Mouse (Mus musculus): ENCODE measurements at regions not wholly inside any gene's neighbourhood (a gene's known extent, or its start where the extent isn't known, plus 50 kb on each side); places are given as distances from the start of the nearest gene placed in this dataset.
A peak's percentile ranks its signal among the peaks of the same experiment; 100 is the strongest.
"Not testable (repeated sequence)": the region's sequence is repeated elsewhere in the genome, so short reads cannot be mapped to it uniquely, and the experiment has no call there.

DNA sequence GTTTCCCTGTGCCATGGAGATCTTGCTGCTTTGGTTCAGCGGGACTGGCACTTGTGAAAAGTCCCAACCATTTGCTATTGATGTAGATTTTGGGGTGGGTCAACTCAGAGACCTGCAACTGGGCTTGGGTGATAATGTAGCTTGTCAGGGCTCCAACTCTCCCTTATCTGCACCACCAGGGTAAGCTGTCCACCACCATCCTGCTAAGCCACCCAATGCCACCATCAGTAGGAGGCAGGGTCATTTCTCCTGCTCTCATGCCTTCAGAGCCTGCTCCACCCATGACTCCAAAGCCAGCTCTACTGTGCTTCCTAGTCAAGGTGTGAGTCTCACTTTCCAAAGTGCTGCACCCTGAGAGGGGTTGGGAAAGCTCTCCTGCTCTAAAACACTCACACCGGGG, 776.2 kb downstream of the Diaph2 start:
- TF ChIP-seq CTCF (IDR thresholded peaks at IDR 0.05; ENCODE audit: borderline replicate concordance, extremely low read depth, insufficient read depth, insufficient read length) (no peak), POLR2A (IDR thresholded peaks at IDR 0.05; ENCODE audit: borderline replicate concordance, extremely low read depth, insufficient read depth, insufficient read length, poor library complexity, severe bottlenecking) (no peak)

DNA sequence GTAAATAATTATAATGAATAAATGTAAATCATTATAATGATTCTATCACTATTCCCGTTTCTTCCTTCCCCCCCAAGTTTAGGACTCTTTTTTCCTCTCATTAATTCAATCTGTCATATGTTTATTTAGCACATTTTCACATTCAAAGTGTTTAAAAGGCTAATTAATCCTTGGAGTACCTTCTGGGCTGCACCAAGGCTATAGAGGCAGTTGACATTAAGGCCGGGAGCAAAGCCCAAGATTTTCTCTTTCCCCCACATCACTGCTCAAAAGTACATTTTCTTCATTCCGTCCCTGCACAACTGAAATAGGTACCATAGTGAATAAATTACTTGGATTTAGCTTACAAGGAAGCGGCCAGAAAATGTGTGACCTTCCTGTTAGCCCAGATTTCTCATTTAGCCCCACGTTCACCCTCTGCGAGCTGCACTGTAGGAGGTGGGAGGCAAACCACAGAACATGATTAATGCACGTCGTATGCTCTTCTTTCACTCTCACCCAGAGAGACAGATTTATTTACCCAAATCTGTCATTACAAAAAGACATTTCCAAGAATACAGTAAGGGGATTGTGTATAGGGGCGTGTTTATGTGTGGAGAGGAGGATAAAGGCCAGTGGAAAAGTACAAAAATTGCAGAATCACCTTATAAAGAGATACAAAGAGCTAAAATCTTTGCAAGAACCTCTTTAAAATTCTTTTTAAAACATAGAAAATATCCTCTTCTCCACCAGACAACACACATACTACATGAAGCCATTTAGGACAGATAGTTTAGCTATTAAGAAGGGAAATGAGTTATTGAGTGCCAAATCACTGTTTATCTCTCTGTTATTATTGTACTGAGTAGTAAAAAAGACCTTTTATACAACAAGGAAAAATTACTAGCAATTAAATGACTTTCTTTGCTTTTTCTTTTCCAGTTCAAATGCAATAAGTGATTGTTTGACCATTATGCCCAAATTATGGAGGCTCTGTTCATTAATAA, 783.9 kb downstream of the Diaph2 start:
- DNase-seq (ENCODE audit: low read depth): peak; percentile 76
- no peak for TF ChIP-seq CTCF (IDR thresholded peaks at IDR 0.05; ENCODE audit: borderline replicate concordance, extremely low read depth, insufficient read depth, insufficient read length)
- TF ChIP-seq POLR2A (IDR thresholded peaks at IDR 0.05; ENCODE audit: borderline replicate concordance, extremely low read depth, insufficient read depth, insufficient read length, poor library complexity, severe bottlenecking): no peak

More for the DNA sequence above, 776.2 kb downstream of the Diaph2 start:
- no peak for DNase-seq (ENCODE audit: low read depth)

DNA sequence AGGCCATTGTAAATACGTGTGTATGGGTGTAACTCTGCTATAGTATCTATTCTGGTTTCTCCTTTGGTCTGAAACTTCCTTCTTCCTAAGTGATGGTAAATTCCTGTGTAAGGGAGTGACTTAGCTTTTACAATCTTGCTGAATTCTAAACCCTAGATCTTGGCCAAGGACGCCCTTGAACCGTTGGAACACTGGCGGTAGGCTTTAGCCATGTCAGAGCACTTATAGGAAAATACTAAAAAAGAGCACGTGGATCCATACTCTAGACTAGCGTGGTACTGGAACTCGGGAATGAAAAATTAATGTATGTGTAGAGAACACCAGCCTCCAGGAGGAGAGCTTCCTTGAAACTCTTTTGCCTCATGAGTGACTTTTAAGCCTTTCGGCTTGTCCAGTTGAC, 789.2 kb downstream of the Diaph2 start:
- DNase-seq (ENCODE audit: low read depth): not testable (repeated sequence)

DNA sequence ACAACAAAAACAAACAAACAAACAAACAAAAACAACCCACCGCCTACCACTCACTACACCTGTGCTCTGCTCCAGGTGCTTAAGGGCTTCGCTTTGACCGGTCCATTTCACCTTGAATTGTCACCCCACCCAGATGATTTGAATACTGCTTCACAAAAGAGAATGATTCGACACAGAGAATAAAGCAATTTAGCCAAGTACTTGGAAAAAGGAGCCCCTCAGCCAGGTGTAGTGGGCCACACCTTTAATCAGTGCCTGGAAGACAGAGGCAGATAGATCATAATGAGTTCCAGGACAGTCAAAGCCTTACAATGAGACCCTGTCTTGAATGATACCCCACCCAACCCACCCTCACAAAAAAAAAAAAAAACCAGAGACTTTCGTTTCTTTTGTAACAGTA, 798.5 kb downstream of the Diaph2 start:
- DNase-seq (ENCODE audit: low read depth): no peak
- TF ChIP-seq POLR2A (IDR thresholded peaks at IDR 0.05; ENCODE audit: borderline replicate concordance, extremely low read depth, insufficient read depth, insufficient read length, poor library complexity, severe bottlenecking) (no peak), CTCF (IDR thresholded peaks at IDR 0.05; ENCODE audit: borderline replicate concordance, extremely low read depth, insufficient read depth, insufficient read length) (no peak)

DNA sequence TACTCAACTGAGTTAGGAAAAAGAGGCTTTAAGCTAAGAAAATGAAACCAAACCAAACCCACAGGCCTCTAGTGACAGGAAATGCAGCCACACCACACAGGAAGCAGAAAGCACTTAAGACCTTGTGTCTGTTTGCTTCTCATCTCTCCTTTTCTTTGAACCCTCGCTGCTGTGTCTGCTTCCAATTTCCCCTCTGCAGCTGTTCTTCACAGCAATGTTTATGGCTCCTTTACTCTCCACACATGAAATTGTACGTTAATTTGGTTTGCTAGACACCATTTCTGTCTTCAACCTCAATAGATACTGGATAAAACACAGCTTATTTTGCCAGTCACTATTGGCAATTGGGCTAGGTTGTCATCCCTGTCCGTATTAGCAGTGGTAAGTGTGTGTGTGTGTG, 799.7 kb downstream of the Diaph2 start:
- DNase-seq (ENCODE audit: low read depth): no peak
- TF ChIP-seq POLR2A (IDR thresholded peaks at IDR 0.05; ENCODE audit: borderline replicate concordance, extremely low read depth, insufficient read depth, insufficient read length, poor library complexity, severe bottlenecking): no peak
- TF ChIP-seq CTCF (IDR thresholded peaks at IDR 0.05; ENCODE audit: borderline replicate concordance, extremely low read depth, insufficient read depth, insufficient read length): no peak

DNA sequence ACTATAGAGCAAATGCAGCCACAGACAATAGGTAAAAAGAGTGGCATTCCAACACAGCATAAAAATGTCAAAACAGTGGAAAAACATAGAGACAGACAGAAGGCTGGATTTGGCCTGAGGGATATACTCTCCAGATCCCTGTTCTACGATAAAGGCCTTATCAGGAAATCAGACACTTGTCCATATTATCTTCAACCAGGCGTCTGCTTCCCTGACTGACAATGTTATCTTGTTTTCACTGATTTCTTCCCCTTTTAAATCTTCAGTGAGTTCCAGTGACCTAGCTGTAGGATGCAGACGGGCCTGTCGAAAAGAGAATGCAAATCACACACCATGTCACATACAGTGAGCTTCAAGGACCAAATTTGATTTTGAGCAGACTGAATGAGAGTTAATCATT, 800.4 kb downstream of the Diaph2 start:
- TF ChIP-seq POLR2A (IDR thresholded peaks at IDR 0.05; ENCODE audit: borderline replicate concordance, extremely low read depth, insufficient read depth, insufficient read length, poor library complexity, severe bottlenecking): no peak
- no peak for TF ChIP-seq CTCF (IDR thresholded peaks at IDR 0.05; ENCODE audit: borderline replicate concordance, extremely low read depth, insufficient read depth, insufficient read length)
- DNase-seq (ENCODE audit: low read depth): no peak

DNA sequence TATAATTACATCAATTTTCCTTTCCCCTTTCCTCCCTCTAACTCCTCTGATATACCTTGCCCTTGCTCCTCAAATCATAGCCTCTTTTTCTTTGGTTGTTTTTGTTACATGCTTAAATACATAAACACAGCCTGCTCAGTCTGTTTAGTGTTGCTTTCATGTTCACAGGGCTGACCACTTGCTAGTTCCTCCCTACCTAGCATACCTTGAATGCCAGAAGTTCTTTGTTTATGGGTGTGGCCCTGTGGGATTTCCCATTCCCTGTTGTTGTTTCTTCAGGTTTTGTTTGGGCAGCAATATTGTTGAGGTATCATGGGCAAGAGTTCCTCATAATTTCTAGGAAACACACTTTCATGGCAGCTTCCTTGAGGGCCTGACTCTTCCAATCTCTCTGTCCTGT, 807.7 kb downstream of the Diaph2 start:
- no peak for DNase-seq (ENCODE audit: low read depth)
- TF ChIP-seq POLR2A (IDR thresholded peaks at IDR 0.05; ENCODE audit: borderline replicate concordance, extremely low read depth, insufficient read depth, insufficient read length, poor library complexity, severe bottlenecking) (no peak), CTCF (IDR thresholded peaks at IDR 0.05; ENCODE audit: borderline replicate concordance, extremely low read depth, insufficient read depth, insufficient read length) (no peak)

DNA sequence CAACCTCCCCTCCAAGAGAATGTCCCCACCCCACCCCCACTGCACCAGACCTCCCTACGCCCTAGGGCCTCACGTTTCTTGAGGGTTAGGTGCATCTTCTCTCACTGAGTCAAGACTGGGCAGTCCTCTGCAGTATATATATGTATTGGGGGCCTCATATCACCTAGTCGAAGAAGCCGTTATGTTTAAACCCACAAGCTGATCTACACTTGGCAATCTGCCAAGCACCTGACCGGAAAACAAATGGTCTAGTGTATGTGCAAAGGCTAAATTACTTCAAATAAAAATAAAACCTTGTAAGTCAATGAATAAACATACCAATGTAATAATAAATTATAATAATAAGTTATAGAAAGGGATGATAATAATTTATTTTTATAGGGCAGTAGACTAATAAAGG, 828.2 kb downstream of the Diaph2 start:
- TF ChIP-seq POLR2A (IDR thresholded peaks at IDR 0.05; ENCODE audit: borderline replicate concordance, extremely low read depth, insufficient read depth, insufficient read length, poor library complexity, severe bottlenecking) (no peak), CTCF (IDR thresholded peaks at IDR 0.05; ENCODE audit: borderline replicate concordance, extremely low read depth, insufficient read depth, insufficient read length) (no peak)
- no peak for DNase-seq (ENCODE audit: low read depth)

DNA sequence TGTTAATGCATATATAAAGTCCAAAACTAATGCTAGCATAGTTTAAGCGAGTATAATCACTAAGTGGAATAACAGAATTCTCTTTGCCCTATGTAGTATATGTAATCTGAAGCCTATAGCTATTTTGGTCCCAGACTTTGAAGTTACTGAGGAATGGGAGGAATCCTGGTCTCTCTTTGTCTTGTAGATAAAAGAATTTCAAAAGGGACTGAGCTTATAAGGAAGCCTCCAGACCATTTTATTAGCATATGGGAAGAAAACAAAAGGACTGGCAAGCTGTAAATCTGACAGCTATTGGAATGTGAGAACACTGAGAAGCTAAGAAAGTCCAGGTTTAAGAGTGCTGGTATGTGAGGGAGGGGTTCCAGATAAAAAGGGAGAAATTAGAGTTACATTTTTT, 847.1 kb downstream of the Diaph2 start:
- peak; percentile 0 for DNase-seq (ENCODE audit: low read depth)
- TF ChIP-seq CTCF (IDR thresholded peaks at IDR 0.05; ENCODE audit: borderline replicate concordance, extremely low read depth, insufficient read depth, insufficient read length) (no peak), POLR2A (IDR thresholded peaks at IDR 0.05; ENCODE audit: borderline replicate concordance, extremely low read depth, insufficient read depth, insufficient read length, poor library complexity, severe bottlenecking) (no peak)

DNA sequence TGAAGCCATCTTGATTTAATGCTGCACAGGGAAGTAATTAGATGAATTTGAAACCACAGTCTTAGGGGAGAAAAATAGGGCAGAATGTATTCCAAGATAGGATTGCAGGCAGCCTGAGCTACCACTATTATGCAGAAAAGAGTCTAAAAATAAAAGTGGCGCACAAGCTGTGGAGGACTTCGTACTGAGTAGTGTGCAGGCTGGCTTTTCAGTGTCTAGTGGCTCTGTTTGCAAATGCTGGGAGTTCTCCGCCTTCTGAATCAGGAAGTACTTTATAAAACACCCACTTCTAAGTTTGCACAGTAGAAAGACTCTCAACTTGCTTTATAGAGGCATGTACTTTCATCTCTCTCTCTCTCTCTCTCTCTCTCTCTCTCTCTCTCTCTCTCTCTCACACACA, 852.4 kb downstream of the Diaph2 start:
- no peak for DNase-seq (ENCODE audit: low read depth)
- no peak for TF ChIP-seq POLR2A (IDR thresholded peaks at IDR 0.05; ENCODE audit: borderline replicate concordance, extremely low read depth, insufficient read depth, insufficient read length, poor library complexity, severe bottlenecking)
- TF ChIP-seq CTCF (IDR thresholded peaks at IDR 0.05; ENCODE audit: borderline replicate concordance, extremely low read depth, insufficient read depth, insufficient read length): no peak

DNA sequence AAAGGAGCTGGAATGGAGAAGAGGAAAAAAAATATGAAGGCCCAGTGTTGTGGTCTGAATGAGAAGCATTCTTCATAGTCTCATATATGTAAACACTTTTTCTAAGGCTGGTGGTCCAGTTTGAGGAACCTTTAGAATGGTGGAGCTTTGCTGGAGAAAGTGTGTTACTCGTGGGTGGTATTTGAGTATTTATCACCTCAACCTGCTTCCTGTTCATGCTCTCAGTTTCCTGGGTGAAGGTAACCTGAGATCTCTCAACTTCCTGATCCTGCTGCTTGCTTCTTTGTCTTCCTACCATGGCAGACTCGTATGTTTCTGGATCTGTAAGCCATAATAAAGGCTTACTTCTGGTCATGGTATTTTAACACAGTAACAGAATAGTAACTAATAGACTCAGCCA, 889.0 kb downstream of the Diaph2 start:
- no peak for DNase-seq (ENCODE audit: low read depth)
- no peak for TF ChIP-seq POLR2A (IDR thresholded peaks at IDR 0.05; ENCODE audit: borderline replicate concordance, extremely low read depth, insufficient read depth, insufficient read length, poor library complexity, severe bottlenecking)
- no peak for TF ChIP-seq CTCF (IDR thresholded peaks at IDR 0.05; ENCODE audit: borderline replicate concordance, extremely low read depth, insufficient read depth, insufficient read length)

DNA sequence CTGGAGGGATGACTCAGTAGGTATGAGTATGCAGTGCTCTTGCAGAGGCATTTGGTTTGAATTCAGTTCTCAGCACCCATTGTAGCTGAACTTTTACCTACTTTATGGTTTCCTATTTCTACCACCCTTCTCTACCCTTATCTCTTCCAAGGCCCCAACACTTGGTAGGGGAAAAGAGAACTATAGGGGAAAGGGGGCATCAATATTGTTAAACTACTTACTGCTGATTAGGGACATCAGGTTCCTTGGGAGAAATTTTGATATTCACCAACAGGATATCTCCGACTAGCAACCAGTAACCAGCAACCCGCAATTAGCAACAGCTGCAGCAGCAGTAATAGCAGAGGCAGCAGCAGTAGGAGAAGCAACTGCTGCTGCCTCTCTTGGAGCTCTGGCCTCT, 906.3 kb downstream of the Diaph2 start:
- no peak for TF ChIP-seq CTCF (IDR thresholded peaks at IDR 0.05; ENCODE audit: borderline replicate concordance, extremely low read depth, insufficient read depth, insufficient read length)
- no peak for TF ChIP-seq POLR2A (IDR thresholded peaks at IDR 0.05; ENCODE audit: borderline replicate concordance, extremely low read depth, insufficient read depth, insufficient read length, poor library complexity, severe bottlenecking)
- no peak for DNase-seq (ENCODE audit: low read depth)
